Mouse (Mus musculus): ENCODE results near the gene Cacna1b.

GRCm38 (mm10) chr2:24690356-24690755 lies 72.6 kb downstream of the Cacna1b start:
- TF ChIP-seq MAFK (IDR thresholded peaks at IDR 0.05; ENCODE audit: insufficient read depth, low read depth, low read length) (no peak), ZNF384 (IDR thresholded peaks at IDR 0.05; ENCODE audit: low read depth, low read length) (no peak), ZC3H11A (IDR thresholded peaks at IDR 0.05; ENCODE audit: borderline replicate concordance, low read depth, low read length) (no peak)

Measured in ES-E14 (cell line).